Mouse (Mus musculus): ENCODE measurements around the gene Letmd1.
A peak's percentile ranks its signal among the peaks of the same experiment; 100 is the strongest.
"Not testable (repeated sequence)": the region's sequence is repeated elsewhere in the genome, so short reads cannot be mapped to it uniquely, and the experiment has no call there.

Letmd1 gene

DNA sequence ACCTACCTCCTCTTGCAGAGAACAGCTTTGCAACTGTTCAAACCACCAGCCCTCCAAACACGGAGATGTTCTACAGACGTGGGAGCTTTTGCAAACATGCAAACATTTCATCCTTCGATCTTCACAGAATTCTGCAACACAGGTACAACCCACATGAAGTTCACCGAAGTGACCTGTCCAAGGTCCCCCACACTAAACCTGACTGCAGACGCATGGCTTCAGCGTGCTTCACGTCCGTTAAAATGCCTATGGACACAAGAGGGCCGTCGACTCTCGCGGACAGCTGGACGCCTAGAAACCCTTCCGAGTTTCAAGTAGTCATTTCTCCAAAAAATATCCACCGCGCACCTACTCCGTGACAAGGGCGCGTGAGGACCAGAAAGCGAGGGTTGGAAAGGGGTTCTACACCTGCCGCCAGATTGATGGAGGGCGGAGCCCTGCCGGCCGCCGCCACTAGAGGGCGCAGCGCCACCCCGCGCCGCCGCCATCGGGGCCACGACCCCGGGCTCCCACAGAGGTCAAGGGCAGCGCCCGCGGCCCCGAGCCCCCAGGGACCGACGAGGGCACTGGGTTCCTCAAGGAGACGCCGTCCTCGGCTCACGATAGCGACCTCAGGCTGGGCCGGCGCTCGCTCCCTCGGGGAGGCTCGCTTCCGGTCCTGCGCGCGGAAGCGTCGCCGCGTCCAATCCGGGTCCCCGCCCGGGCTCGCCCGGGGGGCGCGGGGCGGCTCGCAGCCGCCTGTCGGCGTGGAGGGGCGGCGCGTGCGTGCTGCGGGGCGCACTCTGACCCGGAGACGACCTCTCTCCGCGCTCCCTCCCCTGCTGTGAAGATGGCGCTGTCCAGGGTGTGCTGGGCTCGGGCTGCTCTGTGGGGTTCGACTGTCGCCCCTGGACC, at the start of gene Letmd1:
Gene Letmd1 (plus strand): TSS at position 729 of the 894 bp plus-strand sequence.
- peak; percentile 94 for DNase-seq (ENCODE audit: low read depth, low spot score)

DNA sequence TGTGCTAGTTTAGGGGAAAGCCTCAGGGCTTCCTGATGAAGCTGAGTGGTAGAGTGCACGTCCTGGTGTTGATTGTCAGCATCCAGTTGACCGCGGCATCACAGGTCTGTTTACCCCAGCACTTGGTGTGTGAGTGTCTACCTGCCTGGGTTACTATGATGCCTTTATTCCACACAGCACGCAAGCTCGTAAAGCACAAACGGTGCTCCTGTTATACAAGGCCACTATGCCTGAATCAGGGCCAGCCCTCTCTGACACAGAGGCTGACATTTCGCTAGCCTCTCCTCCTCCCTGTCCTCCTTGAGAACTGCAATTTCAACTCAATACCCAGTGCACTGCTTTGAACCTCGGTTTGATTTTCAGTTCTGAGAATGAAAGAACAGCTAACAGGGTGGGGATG, 49.5 kb upstream of the Letmd1 start:
- peak; percentile 10 for DNase-seq (ENCODE audit: low read depth, low spot score)

DNA sequence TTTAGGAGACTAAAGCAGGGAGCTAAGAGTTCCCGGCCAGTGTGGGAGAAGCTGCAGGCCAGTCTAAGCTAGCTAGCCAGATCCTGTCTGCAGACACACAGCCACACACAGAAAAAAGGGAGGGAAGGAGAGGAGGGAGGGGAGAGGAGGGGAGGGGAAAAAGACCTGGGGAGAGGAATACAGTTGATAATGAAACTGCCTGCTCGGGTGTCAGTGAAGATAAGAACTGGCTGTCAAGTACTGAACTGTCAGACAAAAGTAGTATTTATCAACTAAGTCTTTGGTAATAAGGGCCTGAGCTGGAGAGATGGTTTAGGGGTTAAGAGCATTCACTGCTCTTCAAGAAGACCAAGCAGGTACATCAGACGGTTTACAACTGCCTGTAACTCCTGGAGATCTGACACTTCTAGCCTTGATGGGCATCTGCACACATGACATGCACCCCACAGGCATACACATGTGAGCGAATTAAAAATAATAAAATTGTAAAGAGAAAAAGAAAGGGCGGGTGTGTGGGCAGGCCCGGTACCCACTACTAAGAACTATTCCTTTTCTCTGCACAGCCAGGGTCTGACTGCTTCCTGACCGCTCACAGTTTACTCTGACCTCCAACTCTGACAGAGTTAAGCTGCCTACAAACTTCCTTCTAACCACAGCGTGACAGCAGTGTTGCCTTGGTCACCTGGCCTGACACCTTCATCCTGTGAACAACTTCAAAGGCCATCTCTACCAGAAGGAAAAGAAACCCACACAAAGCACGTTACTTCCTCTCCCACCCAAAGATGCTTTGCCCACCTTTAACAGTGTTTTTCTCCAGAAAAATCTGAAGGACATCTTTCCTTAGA, 48.7 kb upstream of the Letmd1 start:
- no peak for DNase-seq (ENCODE audit: low read depth, low spot score)

DNA sequence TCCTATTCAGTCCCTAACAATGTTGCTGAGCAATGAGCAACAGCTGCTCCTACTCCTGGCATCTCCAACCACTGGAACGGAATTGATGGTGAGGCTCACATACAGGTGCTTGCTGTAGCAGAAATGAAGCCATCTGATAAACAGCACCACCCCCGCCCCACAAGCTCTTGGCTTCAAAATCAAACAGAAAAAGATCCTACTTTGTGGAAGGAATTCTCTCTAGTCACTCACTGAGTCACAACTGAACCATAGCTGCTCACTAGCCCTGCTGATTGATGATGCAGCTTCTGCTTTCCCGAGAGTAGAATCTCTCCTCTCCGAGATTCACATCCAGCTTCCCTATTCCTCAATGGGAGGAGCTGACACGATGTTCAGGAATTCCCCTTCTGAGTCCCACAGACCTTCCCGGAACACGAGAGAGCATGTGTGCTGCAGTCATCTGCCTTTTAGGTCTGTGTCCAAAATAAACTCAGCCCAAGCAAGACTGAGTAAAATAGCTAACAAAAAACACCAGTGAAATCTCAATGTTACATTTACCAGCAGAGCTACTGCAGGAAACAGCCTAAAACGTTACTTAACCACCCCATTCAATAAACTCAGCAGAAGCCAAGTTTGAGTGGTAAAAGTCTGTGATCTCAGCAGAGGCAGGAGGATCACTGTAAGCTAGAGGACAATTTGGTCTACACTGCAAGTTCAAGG, 47.6 kb upstream of the Letmd1 start:
- peak; percentile 54 for DNase-seq (ENCODE audit: low read depth, low spot score)

DNA sequence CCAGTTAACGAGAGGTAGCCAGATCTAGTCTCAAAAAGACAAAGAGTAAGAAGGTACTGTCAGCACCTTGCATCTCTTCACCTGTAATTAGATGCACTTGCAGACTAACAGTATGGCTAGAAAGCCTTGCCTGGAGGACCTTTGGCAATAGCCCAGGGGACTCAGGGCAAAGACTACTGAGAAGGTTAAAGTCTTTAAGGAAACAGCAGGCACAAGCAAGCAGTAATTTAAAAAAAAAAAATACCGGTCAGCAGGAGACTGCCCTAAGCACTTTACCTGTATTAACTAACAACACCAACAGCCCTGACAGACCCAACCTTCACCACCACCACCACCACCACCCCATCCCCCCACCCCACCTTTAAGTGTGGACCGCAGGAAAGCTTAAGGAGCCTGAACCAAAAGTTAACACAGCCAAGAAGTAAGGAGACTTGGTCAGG, 47.0 kb upstream of the Letmd1 start, which contains the start of gene Gm5475:
Gene Gm5475 (plus strand): TSS at position 390 of the 440 bp plus-strand sequence.
- DNase-seq (ENCODE audit: low read depth, low spot score) = not testable (repeated sequence)

DNA sequence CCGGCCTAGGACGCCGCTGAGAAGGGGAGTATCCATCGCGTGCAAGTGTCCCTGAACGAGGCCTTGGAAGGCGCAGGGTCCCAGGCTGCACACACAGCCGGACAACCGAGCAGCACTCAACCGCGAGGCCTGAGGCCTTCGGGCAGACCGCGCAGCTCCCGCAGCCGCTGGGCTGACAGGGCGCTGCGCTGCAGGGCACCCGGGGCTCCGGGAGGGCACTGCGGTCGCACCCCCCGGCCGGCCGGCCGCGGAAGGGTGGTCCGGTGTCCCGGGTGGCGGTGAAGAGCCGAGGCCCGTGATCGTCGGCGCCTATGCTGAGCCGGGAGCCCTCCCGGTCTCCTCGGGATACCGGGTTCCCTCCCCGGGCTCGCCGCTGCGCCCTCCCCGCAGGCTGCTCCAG, 46.3 kb upstream of the Letmd1 start:
- peak; percentile 40 for DNase-seq (ENCODE audit: low read depth, low spot score)

DNA sequence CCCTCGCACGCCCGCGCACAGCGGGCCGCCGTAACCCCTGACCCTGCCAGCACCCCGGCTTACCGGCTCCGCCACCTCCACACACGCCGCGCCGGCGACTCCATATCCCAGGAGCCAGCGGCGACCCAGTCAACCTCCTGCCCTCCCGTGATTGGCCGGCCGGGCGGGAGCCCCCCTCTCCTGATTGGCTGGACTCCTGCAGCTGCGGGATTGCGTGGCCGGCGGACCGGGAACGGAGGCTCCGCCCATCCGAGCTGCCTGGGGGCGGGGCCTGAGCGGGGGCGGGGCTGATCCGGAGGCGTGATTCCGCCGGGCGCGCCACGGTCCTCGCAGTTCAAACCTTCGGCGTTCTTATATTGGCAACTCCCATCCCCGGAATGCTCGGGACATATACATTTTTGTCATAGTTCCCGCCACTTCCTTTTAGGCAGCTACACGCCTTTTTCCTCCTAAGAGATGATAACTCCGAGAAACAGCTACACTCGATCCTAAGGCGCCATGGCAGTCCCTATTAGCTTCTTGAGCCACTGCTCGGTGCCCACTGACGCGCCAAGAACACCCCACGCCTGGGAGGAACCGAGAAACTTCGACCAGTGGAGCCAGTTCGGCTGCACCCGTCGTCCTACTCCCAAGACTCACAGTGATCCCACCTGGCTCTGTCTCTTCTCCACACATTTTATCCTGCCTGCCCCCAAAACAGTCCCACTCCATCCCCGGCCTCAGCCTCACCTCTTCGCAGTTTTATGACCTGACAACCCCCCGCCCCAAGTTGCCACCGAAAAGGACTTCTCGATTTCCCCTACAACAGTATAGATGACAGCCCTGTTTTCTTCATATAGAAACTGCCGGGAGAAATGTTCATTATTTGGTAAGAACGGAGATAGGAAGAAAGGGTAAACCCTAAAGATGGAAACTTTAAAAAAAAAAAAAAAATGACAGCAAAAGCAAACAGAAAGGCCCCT, 45.6 kb upstream of the Letmd1 start:
- peak; percentile 98 for DNase-seq (ENCODE audit: low read depth, low spot score)

DNA sequence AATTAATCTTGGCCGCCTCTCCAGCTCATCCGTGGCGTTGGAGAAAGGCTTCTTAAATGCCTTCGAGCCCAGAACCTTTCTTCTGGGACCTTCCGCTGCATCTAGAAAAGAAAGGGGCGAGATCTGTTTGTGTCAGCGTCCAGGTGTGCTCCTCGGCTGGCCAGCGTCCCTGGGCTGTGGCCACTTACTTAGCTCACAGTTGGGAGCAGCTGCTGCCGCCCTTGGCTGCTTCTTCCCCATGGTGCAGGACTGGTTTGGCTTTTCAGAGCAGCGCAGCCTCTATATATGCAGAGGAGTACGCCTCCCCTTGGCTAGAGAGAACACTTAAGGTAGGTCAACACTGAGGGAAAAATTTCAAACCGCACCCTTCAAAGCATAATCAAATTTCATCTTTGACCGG, 44.9 kb upstream of the Letmd1 start:
- peak; percentile 44 for DNase-seq (ENCODE audit: low read depth, low spot score)

DNA sequence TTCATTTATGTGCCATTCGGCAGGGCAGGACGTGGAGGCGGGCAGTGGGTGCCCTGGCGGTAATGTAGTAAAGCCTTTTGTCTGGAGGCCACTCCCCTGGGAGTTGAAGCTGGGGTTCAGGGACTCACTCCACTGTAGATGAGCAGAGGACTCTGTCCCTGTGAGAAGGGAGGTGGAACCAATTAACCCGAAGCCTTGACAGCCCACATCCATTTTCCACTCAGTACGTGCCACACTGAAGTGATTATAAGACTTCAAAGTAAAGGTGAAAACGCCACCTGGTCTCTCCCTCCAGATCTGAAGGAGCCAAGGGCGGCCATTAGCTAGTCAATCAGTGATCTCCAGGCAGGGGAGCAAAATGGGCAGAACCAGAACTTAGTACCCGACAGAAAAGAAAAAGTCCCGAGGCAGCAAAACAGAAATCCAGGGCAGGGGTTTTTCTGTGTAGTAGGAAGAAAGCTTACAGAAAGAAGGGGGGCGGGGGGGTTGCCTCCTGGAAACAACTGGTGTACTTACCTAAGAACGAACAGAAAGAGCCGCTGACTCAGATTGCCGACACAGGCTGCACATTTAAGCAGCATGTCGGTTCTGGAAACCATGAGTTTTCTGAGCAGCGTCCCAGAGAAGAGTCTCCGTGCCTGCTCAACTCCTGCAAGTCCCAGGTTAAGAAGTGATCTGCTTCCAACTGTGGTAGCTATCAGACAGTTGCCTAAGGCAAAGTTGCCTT, 44.3 kb upstream of the Letmd1 start, which contains the start of gene Slc11a2:
Gene Slc11a2 (minus strand): TSS at position 677 of the 727 bp plus-strand sequence.
- DNase-seq (ENCODE audit: low read depth, low spot score) = peak; percentile 16

DNA sequence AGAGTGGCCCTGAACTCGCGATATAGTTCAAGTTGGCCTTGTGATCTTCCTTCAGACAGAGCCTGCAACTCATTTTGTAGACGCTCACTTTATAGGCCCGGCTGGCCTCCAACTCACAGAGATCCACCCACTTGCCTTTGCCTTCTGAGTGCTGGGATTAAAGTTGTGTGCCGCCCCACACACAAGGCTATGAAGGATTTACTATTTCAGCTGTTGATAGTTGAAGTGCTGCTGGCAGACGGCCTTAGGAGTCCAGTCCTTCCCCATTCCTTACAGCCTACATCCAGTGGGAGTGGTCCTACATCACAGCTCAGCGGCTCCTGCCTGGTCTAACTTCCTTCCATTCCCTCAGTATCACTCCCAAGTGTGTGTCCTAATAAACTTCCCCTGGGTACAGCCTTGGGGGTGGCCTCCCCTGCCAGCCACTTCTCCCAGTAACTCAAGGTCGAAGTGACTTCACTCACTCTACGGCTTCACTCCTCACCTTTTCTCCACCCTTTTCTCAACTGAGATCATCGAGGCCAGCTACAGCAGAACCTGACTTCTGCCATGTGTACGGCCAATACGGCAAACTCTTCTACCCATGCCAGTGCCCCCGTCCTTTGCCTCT, 40.4 kb upstream of the Letmd1 start:
- no peak for DNase-seq (ENCODE audit: low read depth, low spot score)

DNA sequence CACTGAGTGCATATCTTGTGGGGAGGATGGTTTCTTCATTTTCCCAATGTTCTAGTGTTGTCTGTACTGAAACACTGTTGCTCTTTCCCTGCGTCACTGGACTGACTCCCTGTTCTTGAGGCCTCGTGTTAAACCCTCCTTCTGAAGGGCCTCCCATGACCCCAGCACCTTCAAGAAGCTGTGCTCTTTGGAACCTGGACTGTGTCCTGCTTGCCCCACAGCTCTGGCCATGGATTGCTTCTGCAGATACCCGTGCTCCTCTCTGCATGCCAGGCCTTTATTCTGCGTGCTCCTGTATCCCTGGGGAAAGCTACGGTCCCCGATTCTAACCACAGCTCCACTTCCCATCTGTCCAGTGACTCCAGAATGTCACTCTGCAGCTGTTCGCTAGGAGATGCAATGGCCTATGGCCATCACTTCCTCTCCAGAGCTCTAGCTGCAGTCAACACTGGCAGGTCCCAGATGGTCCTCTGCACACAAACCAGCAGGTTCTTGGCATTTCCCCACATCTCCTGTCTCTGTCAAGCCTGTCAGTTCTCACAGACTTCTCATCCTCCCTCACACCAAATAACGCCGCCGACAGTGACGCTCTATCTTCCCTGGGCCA, 38.8 kb upstream of the Letmd1 start:
- peak; percentile 86 for DNase-seq (ENCODE audit: low read depth, low spot score)

DNA sequence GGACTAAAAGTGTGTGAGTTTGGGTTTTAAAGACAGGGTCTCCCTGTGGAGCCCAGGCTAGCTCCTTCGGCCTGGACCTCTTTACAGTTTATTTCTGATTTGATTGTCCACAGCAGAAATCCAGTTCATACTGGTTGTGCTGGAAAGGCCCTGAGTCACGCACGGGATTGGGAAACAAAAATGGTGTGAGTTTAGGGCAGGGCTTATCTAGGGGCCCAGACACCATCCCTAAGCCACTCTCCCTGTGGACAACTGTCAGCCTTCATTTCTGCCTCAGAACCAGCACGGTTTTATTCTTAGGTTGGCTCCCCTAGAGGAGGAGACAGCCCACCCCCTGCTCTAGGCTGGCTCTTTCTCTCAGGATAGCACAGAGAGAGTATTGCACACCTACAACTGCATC, 35.6 kb upstream of the Letmd1 start:
- DNase-seq (ENCODE audit: low read depth, low spot score) = no peak

DNA sequence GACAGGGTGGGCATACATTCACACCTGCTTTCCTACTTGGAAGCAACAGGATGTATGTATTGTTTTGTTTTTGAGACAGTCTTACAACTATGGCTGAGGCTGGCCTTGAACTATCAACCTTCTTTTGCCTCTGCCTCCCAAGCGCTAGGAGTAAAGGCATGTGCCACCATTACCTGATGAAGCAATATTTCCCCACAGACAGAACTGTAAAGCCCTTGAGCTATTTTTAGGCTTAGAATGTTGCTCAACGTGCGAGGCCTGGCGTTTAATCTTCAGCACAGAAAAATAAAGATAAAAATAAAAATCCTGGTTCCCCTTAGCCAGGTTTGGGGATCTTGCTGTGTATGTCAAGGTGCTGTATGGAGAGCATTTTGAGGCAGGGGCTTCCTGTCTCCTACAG, 32.7 kb upstream of the Letmd1 start:
- DNase-seq (ENCODE audit: low read depth, low spot score) = no peak

DNA sequence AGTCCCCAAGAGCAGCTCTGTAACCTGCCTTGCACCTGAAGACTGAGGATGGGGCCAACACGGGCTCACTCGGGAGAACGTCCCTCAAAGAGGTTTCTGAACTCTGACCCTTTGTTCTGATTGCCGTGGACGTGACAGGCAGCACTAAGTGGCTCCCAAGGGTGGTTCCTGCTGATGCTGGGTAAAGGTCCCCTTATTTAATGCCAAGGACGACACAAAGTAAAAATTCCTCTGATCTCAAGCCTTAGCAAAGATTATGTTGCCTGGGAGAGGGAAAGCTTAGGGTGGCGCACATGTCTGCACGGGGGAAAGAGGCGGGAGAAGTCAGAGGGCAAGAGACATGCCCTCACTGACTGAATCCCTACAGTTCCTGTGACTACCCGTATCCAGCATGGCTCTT, 32.3 kb upstream of the Letmd1 start:
- DNase-seq (ENCODE audit: low read depth, low spot score) = no peak

DNA sequence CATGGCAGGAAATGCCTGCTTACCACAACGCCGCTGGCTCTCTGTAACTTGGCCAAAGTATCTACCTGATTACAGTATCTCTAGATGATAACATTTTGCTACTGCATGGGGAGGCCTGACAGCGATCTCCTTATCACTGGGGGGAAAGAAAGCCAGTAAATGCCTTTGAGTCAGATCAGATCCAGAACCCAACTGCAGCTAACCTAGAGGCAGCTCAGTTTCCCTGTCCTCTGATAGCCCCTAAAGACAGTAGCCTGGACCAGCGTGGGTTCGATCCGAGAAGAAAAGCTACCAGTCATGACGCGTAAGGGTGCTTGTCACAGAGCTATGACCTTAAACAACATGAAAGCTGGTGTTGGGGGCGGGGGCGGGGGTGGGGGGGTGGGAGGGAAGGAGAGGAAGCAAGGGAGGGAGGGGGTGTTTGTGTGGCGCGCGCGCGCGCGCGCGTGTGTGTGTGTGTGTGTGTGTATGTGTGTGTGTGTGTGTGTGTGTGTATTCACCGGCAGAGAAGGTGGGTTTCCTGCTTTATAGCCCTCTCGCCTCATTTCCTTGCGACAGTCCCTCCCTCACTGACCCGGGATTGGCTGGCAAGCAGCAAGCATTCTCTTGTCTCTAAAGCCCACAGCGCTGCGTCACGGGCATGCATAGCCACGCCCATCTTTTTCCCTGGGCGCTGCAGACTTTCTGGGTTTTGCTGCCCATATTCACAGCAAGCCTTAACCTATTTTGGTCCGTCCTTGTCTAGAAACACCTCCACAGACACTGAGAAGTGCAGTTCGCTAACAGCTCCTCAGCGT, 25.5 kb upstream of the Letmd1 start:
- peak; percentile 99 for DNase-seq (ENCODE audit: low read depth, low spot score)

DNA sequence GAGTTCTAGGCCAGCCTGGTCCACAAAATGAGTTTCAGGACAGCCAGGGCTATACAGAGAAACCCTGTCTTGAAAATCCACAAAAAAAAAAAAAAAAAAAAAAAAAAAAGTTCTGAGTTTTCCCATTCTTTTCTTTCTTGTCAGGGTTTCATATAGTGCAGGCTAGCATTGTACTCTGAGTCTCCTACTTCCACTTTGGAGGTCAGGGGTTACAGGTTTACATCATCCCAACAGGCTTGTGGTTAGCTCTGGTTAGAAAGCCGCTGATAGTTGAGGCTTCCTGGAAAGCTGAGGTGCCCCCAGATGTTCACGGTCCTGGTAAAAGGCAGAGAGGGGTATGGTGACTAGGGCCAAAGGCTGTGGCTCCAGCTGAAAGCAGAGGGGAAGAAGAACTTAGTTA, 21.9 kb upstream of the Letmd1 start:
- no peak for DNase-seq (ENCODE audit: low read depth, low spot score)

DNA sequence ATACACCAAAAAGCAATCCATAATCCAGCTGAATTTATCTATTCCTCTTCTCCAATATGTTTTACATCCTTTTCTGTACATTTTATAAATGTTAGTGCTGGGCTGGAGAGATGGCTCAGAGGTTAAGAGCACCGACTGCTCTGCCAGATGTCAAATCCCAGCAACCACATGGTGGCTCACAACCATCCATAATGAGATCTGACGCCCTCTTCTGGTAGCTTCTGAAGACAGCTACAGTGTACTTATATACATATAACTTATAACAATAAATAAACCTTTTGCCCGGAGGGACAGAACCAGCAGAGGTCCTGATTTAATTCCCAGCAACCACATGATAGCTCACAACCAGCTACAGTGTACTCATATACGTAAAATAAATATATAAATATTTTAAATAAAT, 20.3 kb upstream of the Letmd1 start:
- no peak for DNase-seq (ENCODE audit: low read depth, low spot score)

DNA sequence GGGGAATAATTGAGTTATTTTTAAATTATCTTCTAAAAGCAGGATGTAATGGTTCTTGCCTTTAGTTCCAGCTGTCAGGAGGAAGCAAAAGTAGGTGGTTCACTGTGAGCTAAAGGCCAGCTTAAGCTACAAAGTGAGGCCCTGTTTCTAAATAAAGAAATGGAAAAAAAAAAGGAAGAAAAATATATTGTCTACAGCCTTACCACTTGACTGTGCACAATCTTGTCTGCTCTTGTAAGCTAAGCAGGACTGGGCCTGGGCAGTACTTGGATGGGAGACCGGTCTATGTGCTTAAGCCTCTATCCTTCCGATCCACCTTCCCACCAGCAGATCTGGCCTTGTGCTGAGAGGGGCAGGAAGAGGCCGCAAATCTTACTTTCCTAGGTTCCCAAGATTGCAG, 19.3 kb upstream of the Letmd1 start:
- no peak for DNase-seq (ENCODE audit: low read depth, low spot score)

Measured in brain, adult 2 months (tissue).